Mouse (Mus musculus) neural tube, embryonic 14.5 days (tissue): ENCODE measurements around the gene Timeless. TPM values are rescaled to one million over a fixed set of nuclear protein-coding genes. Genes with fewer than 3 reads are reported as not detected.
"Not testable (repeated sequence)": the region's sequence is repeated elsewhere in the genome, so short reads cannot be mapped to it uniquely, and the experiment has no call there.

Experiments
- ATAC-seq: fragments of 200-750 bp; cut with Nextera tagmentation; 2 replicates; pipeline ENCODE4 v1.8.0; 2017; ENCODE audit warnings: low read depth, mild to moderate bottlenecking, moderate TSS enrichment, moderate library complexity
- H3K27ac ChIP-seq: fragments of 300-500 bp; sonication (generic); 2 replicates; pipeline ENCODE4 v1.5.1; 2014; ENCODE audit warnings: low read depth, mild to moderate bottlenecking, control low read depth, low read length, moderate library complexity, mixed read lengths
- H3K27me3 ChIP-seq: fragments of 300-500 bp; sonication (generic); 2 replicates; pipeline ENCODE4 v1.6.1; 2014; ENCODE audit warnings: low read length; ENCODE audit not compliant: control insufficient read depth, insufficient read depth
- H3K36me3 ChIP-seq: fragments of 300-500 bp; sonication (generic); 2 replicates; pipeline ENCODE4 v1.6.1; 2014; ENCODE audit warnings: low read length, mixed read lengths; ENCODE audit not compliant: control insufficient read depth, insufficient read depth
- H3K4me1 ChIP-seq: fragments of 300-500 bp; sonication (generic); 2 replicates; pipeline ENCODE4 v1.6.1; 2014; ENCODE audit warnings: low read length; ENCODE audit not compliant: control insufficient read depth, insufficient read depth
- H3K4me2 ChIP-seq: fragments of 300-500 bp; sonication (generic); 2 replicates; pipeline ENCODE4 v1.6.1; 2014; ENCODE audit warnings: mild to moderate bottlenecking, low read depth, low read length, control low read depth
- H3K4me3 ChIP-seq: fragments of 300-500 bp; sonication (generic); 2 replicates; pipeline ENCODE4 v1.5.1; 2014; ENCODE audit warnings: low read depth, low read length, control low read depth, mixed read lengths
- H3K9ac ChIP-seq: fragments of 300-500 bp; sonication (generic); replicated peaks from 2 replicates; pipeline ENCODE4 v1.6.1; 2014; ENCODE audit warnings: low read depth, mild to moderate bottlenecking, control low read depth, low read length, mixed read lengths
- H3K9me3 ChIP-seq: fragments of 300-500 bp; sonication (generic); 2 replicates; pipeline ENCODE4 v1.6.1; 2016; ENCODE audit warnings: low read length; ENCODE audit not compliant: control insufficient read depth
- WGBS: fragments of 180-500 bp; shearing (Covaris S2); extraction: QIAGEN DNeasy Blood & Tissue Kit; methylation state at CpG from one replicate; pipeline ENCODE4 v1.1.7; 2014; 5-methylcytosine and 5-hydroxymethylcytosine counted together
- polyA plus RNA-seq: library from polyadenylated mRNA; unstranded; fragments of >200 nt; fragmentation: Nextera tagmentation; extraction: Ambion mirVana; gene quantifications from 2 replicates; pipeline ENCODE4 v1.2.1, GENCODE M21; 2014

Gene Timeless
- polyA plus RNA-seq, 1 experiment from 2014 or later: 14.6 TPM

DNA sequence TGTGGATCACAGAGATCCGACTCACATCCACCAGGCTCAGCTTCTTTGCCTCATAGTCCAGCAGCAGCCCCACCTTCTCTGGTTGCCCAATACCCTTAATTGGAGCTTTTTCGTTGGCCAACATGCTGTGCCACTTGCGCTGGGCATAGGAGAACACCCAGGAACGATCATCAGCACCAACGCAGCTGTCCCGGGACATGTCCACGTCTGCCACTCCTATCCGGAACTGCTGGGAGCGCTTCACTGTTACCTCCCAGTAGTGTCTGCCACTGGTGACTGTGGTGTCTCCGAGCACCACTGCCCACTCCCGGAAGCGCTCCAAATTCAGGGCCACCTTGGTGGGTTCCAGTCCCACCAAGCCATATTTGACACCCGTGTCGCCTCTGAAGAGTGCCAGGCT lies 20.9 kb upstream of the Timeless start:
- ATAC-seq: 0 out of 2 replicates have a peak, but pooled peaks have one; percentile 22
- Histone ChIP-seq H3K4me3 (peak overlapping the region; percentile 54), H3K27ac (no peak overlapping the region), H3K9ac (peak overlapping the region; percentile 62), H3K4me1 (peaks cover 12% of the 10 kb centered on the region; the same call in 1 of the 2 replicates), H3K36me3 (no peaks in the 10 kb centered on the region), H3K9me3 (no peaks in the 10 kb centered on the region), H3K27me3 (no peaks in the 10 kb centered on the region), H3K4me2 (peak overlapping the region; percentile 88)
- WGBS: 26% methylated on average over 14 of the region's 14 CpGs

DNA sequence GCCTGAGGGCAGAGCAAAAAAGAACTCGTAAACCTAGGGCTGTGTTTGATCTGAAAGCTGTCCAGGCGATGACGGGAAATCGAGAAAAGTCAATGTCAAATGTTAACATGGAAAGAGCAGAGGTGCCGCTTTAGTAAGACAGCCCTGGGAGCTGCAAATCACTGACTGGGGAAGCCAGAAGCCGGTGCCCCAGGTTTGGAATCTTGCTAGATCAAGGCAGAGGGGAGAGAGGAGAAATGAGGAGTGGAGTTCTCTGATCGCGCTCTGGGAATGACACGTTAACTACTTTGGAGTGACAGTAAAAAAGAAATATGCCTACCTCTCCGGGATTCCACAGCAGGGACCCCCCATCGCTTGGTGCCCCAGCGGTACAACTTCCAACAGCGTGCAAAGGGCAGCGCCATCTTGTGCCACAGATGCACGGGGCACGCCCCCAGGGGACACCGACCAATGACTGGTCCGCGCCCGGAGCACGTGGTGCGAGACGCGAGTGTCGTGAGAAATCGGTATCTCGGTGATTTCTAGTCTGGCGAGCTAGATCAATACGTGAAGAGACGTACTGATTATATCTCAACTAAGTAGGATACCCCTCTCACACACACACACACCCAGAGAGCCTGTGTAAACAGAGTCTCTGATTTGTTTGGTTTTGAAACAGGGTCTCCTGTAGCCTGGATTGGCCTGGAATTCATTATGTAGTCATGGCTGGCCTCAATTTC lies 20.3 kb upstream of the Timeless start, which contains the start of gene Spryd4:
TSS of gene Spryd4 (minus strand) at position 418 of the 719 bp plus-strand sequence.
- Histone ChIP-seq H3K4me3 (peak within 1 kb of the TSS; percentile 54), H3K27me3 (no peaks in the 10 kb centered on the region), H3K36me3 (no peaks in the 10 kb centered on the region), H3K9me3 (no peaks in the 10 kb centered on the region), H3K9ac (peak within 1 kb of the TSS; percentile 62), H3K4me1 (peaks cover 12% of the 10 kb centered on the region; the same call in 1 of the 2 replicates), H3K4me2 (peak within 1 kb of the TSS; percentile 88), H3K27ac (peak within 1 kb of the TSS; percentile 55)
- ATAC-seq: peak; percentile 94
- under 1% methylated on average over 30 of the region's 30 CpGs for WGBS

DNA sequence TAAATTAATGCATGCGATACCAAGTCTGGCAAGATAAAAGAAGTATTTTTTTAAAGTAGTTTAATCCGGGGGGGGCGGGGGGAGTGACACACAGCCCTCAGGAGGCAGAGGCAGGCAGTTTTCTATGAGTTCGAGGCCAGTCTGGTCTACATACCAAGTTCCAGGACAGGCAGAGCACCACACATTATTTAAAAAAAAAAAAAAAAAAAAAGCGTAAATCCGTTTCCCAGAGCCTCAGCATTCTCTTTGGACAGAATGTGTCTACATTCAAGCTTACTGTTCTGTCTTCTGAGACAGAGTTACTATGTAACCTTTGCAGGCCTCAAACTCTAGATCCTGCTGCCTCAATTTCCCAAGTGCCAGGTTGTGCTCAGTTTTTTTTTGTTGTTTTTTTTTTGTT lies 19.7 kb upstream of the Timeless start:
- no peaks in the 10 kb centered on the region for H3K27me3 ChIP-seq
- ATAC-seq: 0 out of 2 replicates have a peak, but pooled peaks have one; percentile 7
- H3K9ac ChIP-seq: peak overlapping the region; percentile 28; the same call in 1 of the 2 replicates
- H3K27ac ChIP-seq: peak overlapping the region; percentile 55; the same call in 1 of the 2 replicates
- peaks cover 12% of the 10 kb centered on the region; the same call in 1 of the 2 replicates for H3K4me1 ChIP-seq
- H3K36me3 ChIP-seq: no peaks in the 10 kb centered on the region
- no peaks in the 10 kb centered on the region for H3K9me3 ChIP-seq
- H3K4me3 ChIP-seq: peak overlapping the region; percentile 54
- peak overlapping the region; percentile 88 for H3K4me2 ChIP-seq
- WGBS: 54% methylated on average over 6 of the region's 6 CpGs

DNA sequence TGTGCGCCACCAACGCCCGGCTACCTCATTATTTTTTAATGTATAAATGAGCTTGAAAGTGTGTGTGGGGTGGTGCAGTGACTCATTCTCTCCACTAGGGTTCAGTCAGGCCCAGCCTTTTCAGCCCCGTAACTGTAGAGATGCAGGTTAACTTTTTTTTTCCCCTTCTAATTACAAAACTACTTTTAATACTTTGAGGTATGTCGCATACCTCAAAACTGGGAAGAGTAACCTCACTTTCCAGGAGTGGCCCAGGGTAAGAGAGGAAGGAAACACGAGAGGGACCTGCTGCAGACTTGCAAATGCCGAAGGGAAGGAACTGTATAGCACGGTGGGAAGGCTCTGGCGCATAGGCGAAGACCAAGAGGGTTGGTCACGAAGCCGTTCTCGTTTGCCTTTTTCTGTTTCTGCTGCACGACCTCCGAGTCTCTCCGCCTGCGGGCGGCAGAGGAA lies 19.0 kb upstream of the Timeless start:
- under 1% methylated on average over 18 of the region's 18 CpGs for WGBS
- H3K27ac ChIP-seq: no peak overlapping the region
- no peaks in the 10 kb centered on the region for H3K27me3 ChIP-seq
- H3K9ac ChIP-seq: 0 out of 2 replicates have a peak overlapping the region, but pooled peaks have one; percentile 33
- H3K9me3 ChIP-seq: no peaks in the 10 kb centered on the region
- no peaks in the 10 kb centered on the region for H3K36me3 ChIP-seq
- no peak for ATAC-seq
- H3K4me3 ChIP-seq: peak overlapping the region; percentile 6; the same call in 1 of the 2 replicates
- H3K4me2 ChIP-seq: peak overlapping the region; percentile 52
- H3K4me1 ChIP-seq: peaks cover 12% of the 10 kb centered on the region; the same call in 1 of the 2 replicates

DNA sequence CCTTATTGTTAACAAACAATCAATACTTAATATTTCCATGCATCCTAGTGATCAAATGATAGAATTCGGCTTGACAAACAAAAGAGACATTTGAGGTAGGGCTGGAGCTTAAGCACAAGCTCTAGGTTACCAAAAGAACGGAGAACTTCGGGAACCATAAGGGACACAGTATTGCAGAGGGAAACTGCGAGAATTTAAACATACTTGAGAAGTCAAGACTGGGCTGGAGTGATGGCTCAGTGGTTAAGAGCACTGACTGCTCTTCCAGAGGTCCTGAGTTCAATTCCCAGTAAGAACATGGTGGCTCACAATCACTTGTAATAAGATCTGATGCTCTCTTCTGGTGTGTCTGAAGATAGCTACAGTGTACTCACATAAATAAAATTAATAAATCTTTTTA lies 17.8 kb upstream of the Timeless start:
- 92% methylated on average over 4 of the region's 4 CpGs for WGBS
- not testable (repeated sequence) for H3K27ac ChIP-seq, H3K9me3 ChIP-seq, H3K27me3 ChIP-seq, H3K4me2 ChIP-seq, H3K4me3 ChIP-seq, ATAC-seq, H3K36me3 ChIP-seq, H3K9ac ChIP-seq
- H3K4me1 ChIP-seq: peaks cover 12% of the 10 kb centered on the region; the same call in 1 of the 2 replicates

DNA sequence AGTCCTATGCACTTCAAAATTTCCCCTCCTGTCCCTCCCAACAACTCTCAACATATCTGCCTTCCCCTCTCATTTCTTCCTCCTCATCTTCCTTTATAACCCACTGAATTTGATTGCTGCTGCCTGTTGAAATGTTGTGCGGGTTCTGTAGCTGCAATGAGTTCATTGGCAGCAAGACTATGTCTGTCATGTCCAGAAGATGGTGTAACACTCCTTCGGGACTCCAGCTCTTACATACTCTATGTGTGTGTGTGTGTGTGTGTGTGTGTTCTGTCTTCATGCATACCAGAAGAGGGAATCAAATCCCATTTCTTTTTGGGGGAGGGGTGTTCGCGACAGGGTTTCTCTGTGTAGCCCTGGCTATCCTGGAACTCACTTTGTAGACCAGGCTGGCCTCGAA lies 16.9 kb upstream of the Timeless start:
- Histone ChIP-seq H3K9ac (no peak overlapping the region), H3K36me3 (no peaks in the 10 kb centered on the region), H3K4me1 (peaks cover 12% of the 10 kb centered on the region; the same call in 1 of the 2 replicates), H3K4me2 (no peak overlapping the region), H3K27me3 (no peaks in the 10 kb centered on the region), H3K4me3 (no peak overlapping the region), H3K27ac (no peak overlapping the region), H3K9me3 (no peaks in the 10 kb centered on the region)
- WGBS: 80% methylated on average over 5 of the region's 5 CpGs
- no peak for ATAC-seq

DNA sequence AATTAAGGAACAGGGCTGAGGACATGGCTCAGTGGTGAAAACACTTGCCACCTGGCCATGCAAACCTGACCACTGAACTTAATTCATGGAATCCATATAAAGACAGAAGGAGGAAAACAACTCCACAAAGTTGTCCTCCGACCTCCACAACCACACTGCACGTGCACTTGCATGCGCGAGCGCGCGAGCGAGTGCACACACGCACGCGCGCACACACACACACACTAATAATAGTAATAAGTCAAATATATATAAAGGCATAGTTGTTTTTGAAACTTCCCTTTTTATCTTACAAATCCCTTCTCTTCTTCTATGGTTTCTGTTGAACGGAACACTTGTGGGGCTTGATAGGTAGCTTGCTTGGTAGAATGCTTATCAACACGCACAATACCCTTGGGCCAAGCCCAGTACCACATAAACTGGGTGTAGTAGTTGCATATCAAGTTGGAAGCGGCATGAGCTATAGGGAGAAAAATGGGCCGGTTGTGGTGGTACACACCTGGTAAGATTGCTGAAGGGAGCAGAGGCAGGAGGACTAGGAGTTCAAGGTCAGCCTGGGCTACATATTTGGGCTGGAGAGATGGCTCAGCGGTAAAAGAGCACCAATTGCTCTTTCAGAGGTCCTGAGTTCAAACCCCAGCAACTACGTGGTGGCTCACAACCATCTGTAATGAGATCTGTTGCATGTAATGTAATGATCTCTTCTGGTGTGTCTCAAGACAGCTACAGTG lies 13.3 kb upstream of the Timeless start:
- no peak overlapping the region for H3K27ac ChIP-seq
- 95% methylated on average over 18 of the region's 18 CpGs for WGBS
- no peaks in the 10 kb centered on the region for H3K4me1 ChIP-seq
- no peak overlapping the region for H3K9ac ChIP-seq
- H3K27me3 ChIP-seq: no peaks in the 10 kb centered on the region
- H3K9me3 ChIP-seq: no peaks in the 10 kb centered on the region
- no peak for ATAC-seq
- no peak overlapping the region for H3K4me2 ChIP-seq
- no peak overlapping the region for H3K4me3 ChIP-seq
- no peaks in the 10 kb centered on the region for H3K36me3 ChIP-seq

DNA sequence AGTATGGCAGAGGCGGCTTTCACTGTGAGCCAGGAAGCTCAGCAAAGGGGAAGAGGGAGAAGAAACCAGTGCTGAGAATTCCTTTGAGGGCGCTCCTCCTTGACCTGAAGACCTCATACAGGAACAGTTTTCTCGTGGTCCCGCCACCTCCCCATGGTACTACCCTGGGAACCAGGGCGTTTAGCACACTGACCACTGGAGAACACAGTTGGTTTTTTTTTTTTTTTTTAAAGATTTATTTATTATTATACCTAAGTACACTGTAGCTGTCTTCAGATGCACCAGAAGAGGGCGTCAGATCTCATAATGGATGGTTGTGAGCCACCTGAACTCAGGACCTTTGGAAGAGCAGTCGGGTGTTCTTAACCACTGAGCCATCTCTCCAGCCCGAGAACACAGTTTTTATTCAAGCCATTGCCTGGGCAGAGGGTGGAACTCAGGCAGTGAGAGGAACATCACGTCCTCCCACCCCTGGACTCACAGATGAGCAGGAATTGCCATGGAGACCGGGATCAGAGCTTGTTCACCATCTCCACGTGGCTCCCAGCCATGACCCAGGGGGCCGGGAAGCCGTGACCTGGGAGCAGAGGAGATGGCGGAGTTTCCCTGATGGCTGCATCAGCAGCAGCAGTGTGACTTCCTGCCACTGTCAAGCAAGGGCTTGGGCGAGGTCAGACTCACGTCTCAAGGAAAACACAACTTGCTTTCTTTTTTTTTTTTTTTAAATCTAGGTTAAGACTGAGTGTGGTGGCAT lies 10.2 kb upstream of the Timeless start:
- Histone ChIP-seq H3K4me3 (no peak overlapping the region), H3K9me3 (no peaks in the 10 kb centered on the region), H3K27me3 (no peaks in the 10 kb centered on the region), H3K4me1 (no peaks in the 10 kb centered on the region), H3K27ac (no peak overlapping the region), H3K9ac (no peak overlapping the region), H3K36me3 (no peaks in the 10 kb centered on the region), H3K4me2 (no peak overlapping the region)
- WGBS: 67% methylated on average over 16 of the region's 16 CpGs
- ATAC-seq: no peak
